Mouse (Mus musculus) heart, embryonic 14.5 days (tissue): Measurements from ENCODE around the gene Eif3j1. TPM values are rescaled to one million over a fixed set of nuclear protein-coding genes. Genes with fewer than 3 reads are reported as not detected.

Source experiments
- microRNA-seq: library from miRNA; unstranded; fragments of <30 nt; microRNA quantifications from one replicate; pipeline ENCODE4, GENCODE M21; 2016
- polyA plus RNA-seq: library from polyadenylated mRNA; unstranded; fragments of >200 nt; fragmentation: Nextera tagmentation; extraction: Ambion mirVana; gene quantifications from 2 replicates; pipeline ENCODE4 v1.2.1, GENCODE M21; 2014

The Eif3j1 gene
- polyA plus RNA-seq, 1 experiment from 2014 or later: 11.9 TPM

Small RNAs within 50 kb of the gene (microRNA-seq; reads per million reads assigned to microRNA genes)
- gene Gm47314: not detected

Other genes starting within 250 kb of the Eif3j1 start
- gene Frmd5, start 221.5 kb upstream of the Eif3j1 start, polyA plus RNA-seq: 38.9 and 40.8 TPM in 2 replicates
- 15.2 and 16.4 TPM in 2 replicates for gene Casc4, start 161.6 kb upstream of the Eif3j1 start, polyA plus RNA-seq
- 35.7 and 40.1 TPM in 2 replicates for gene Ctdspl2, start 72.5 kb upstream of the Eif3j1 start, polyA plus RNA-seq
- gene Mageb3, start 72.5 kb upstream of the Eif3j1 start, polyA plus RNA-seq: 0.08 TPM in 1 of 2 replicates, not detected in the other
- gene Spg11, start 89.8 kb downstream of the Eif3j1 start, polyA plus RNA-seq: 6.1 TPM in 2 replicates
- gene B2m, start 119.1 kb downstream of the Eif3j1 start, polyA plus RNA-seq: 299 and 301 TPM in 2 replicates
- gene Trim69, start 132.2 kb downstream of the Eif3j1 start, polyA plus RNA-seq: 0.11 and 0.15 TPM in 2 replicates
- not detected in 2 replicates for gene Patl2, start 157.6 kb downstream of the Eif3j1 start, polyA plus RNA-seq
- gene Terb2, start 157.7 kb downstream of the Eif3j1 start, polyA plus RNA-seq: not detected in 2 replicates
- gene Sord, start 206.2 kb downstream of the Eif3j1 start, polyA plus RNA-seq: 63.6 and 63.7 TPM in 2 replicates